35 mouse cellular contexts compared by ENCODE assay signal in the genomic region with DNA sequence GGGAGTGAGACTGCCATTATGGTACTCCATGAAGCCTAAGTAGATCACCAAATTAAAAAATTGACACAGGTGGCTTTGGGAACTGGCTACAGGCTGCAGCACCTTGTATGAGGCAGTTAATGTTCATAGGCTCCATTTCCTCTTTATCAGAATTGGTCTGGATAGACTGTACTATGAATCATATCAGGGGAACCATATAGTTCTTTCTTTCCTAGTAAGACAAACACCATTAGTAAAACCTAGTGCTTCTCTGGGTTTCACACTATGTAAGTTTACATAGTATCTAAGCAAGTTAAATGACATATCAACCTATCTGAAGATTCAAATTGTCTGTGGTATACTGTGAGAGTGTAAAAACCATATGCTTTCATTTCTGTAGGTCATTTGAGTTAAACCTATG.
"Had no signal": no experiment of that assay in that cellular context is flagged by ENCODE, and none has a peak within 500 bp of the region (broad histone marks: within the 10 kb centered on the region; RNA-seq: fewer than 3 reads in every experiment).

No protein-coding gene starts in this region.

- H3K4me1 ChIP-seq: heart, embryonic 10.5 days; heart, embryonic 12.5 days; heart, embryonic 13.5 days; heart, embryonic 15.5 days; hindbrain, embryonic 10.5 days; hindbrain, embryonic 12.5 days; hindbrain, embryonic 13.5 days; hindbrain, embryonic 15.5 days; intestine, embryonic 15.5 days; kidney, embryonic 15.5 days had no signal

- H3K36me3 ChIP-seq: heart, embryonic 10.5 days; heart, embryonic 12.5 days; heart, embryonic 13.5 days; heart, embryonic 15.5 days; hindbrain, embryonic 10.5 days; hindbrain, embryonic 12.5 days; hindbrain, embryonic 13.5 days; hindbrain, embryonic 15.5 days; intestine, embryonic 15.5 days; kidney, embryonic 15.5 days had no signal

- DNase-seq: heart, postnatal 10 days; heart, postnatal 14 days; heart, postnatal 36 days; heart, postnatal 4 days; kidney, adult 11 months; kidney, adult 18-20 months; kidney, adult 2 months; kidney, adult 8-10 months; kidney, adult 9 months; kidney, postnatal 10 days; kidney, postnatal 14 days; kidney, postnatal 25 days; kidney, postnatal 36 days; kidney, postnatal 4 days; layer of hippocampus, adult 9-11 months; layer of hippocampus, postnatal 36 days had no signal

- H3K4me2 ChIP-seq: heart, embryonic 11.5 days; heart, embryonic 12.5 days; heart, embryonic 13.5 days; heart, embryonic 15.5 days; hindbrain, embryonic 12.5 days; hindbrain, embryonic 13.5 days; hindbrain, embryonic 14.5 days; hindbrain, embryonic 15.5 days; intestine, embryonic 15.5 days; kidney, embryonic 15.5 days had no signal

- H3K27me3 ChIP-seq: heart, embryonic 12.5 days; heart, embryonic 13.5 days; heart, embryonic 15.5 days; hindbrain, embryonic 12.5 days; hindbrain, embryonic 13.5 days; hindbrain, embryonic 15.5 days; intestine, embryonic 15.5 days; kidney, embryonic 15.5 days had no signal

- H3K4me3 ChIP-seq: heart, embryonic 10.5 days; heart, embryonic 12.5 days; heart, embryonic 13.5 days; heart, embryonic 15.5 days; hindbrain, embryonic 10.5 days; hindbrain, embryonic 12.5 days; hindbrain, embryonic 13.5 days; hindbrain, embryonic 15.5 days; intestine, embryonic 15.5 days; kidney, embryonic 15.5 days; layer of hippocampus, adult 2 months had no signal

- H3K9ac ChIP-seq: heart, embryonic 12.5 days; heart, embryonic 13.5 days; heart, embryonic 15.5 days; hindbrain, embryonic 12.5 days; hindbrain, embryonic 13.5 days; hindbrain, embryonic 14.5 days; hindbrain, embryonic 15.5 days; intestine, embryonic 15.5 days; kidney, embryonic 15.5 days had no signal

- H3K9me3 ChIP-seq: heart, embryonic 10.5 days; heart, embryonic 12.5 days; heart, embryonic 13.5 days; heart, embryonic 15.5 days; hindbrain, embryonic 10.5 days; hindbrain, embryonic 12.5 days; hindbrain, embryonic 13.5 days; hindbrain, embryonic 15.5 days; intestine, embryonic 15.5 days; kidney, embryonic 15.5 days had no signal

- H3K27ac ChIP-seq: heart, embryonic 10.5 days; heart, embryonic 13.5 days; heart, embryonic 15.5 days; hindbrain, embryonic 10.5 days; hindbrain, embryonic 12.5 days; hindbrain, embryonic 13.5 days; hindbrain, embryonic 14.5 days; hindbrain, embryonic 15.5 days; hindbrain, postnatal 0 days; intestine, embryonic 15.5 days; kidney, embryonic 15.5 days; kidney, postnatal 0 days; layer of hippocampus, adult 2 months had no signal

- ATAC-seq: hindbrain, embryonic 16.5 days; hindbrain, postnatal 0 days; inflammation-experienced regulatory T-cells, adult 6 months; intestine, embryonic 15.5 days; intestine, embryonic 16.5 days; intestine, postnatal 0 days had no signal
